Mouse (Mus musculus) kidney, adult 2 months (tissue): Measurements from ENCODE around the gene Gpr18.

ENCODE experiments used
- CTCF ChIP-seq: fragments of 200-500 bp; conservative IDR thresholded peaks from 2 replicates; pipeline ENCODE4 v1.5.1; 2011; ENCODE audit warnings: low read depth, mild to moderate bottlenecking, control low read depth, low read length, moderate library complexity, mixed read lengths; ENCODE audit not compliant: insufficient read depth, insufficient read length
- POLR2A ChIP-seq: fragments of 200-500 bp; IDR thresholded peaks from one replicate; pipeline ENCODE4 v1.6.1; 2011; ENCODE audit warnings: low read depth, low read length, control low read depth

DNA sequence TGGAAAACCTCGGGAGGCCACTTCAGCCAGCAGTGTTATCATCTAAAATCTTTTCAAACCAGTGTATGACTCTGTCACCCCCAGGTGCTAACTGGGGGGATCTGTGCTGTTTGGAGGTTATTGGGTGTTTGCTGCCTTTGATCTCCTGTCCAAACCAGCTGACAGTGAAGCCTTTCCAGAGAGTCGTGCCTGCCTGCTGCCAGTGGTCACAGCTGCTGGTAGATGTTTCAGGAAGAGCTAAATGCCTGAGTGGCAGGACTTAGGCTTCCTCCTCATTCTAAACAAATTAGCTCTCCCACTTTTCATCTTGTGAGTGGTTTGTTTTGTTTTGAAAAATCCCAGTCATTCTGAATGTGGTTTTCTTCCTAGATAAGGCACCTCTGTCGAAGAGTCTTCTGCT is 10.8 kb downstream of the Gpr18 start:
- TF ChIP-seq CTCF (no peak), POLR2A (no peak)
